Mouse (Mus musculus) lung, embryonic 15.5 days (tissue): Measurements from ENCODE around the gene Osbpl3. TPM values are rescaled to one million over a fixed set of nuclear protein-coding genes. Genes with fewer than 3 reads are reported as not detected.

Experiments
- ATAC-seq: fragments of 200-750 bp; cut with Nextera tagmentation; 2 replicates; pipeline ENCODE4 v1.8.0; 2017; ENCODE audit warnings: moderate number of reproducible peaks, borderline replicate concordance; ENCODE audit not compliant: low FRiP score, low TSS enrichment; ENCODE audit errors: extremely low read depth
- H3K27ac ChIP-seq: fragments of 300-500 bp; sonication (generic); 2 replicates; pipeline ENCODE4 v1.5.1; 2015; ENCODE audit warnings: moderate library complexity, mild to moderate bottlenecking, inconsistent platforms
- H3K27me3 ChIP-seq: fragments of 300-500 bp; sonication (generic); 2 replicates; pipeline ENCODE4 v1.6.1; 2015; ENCODE audit warnings: inconsistent platforms
- H3K36me3 ChIP-seq: fragments of 300-500 bp; sonication (generic); 2 replicates; pipeline ENCODE4 v1.6.1; 2015; ENCODE audit warnings: inconsistent platforms
- H3K4me1 ChIP-seq: fragments of 300-500 bp; sonication (generic); 2 replicates; pipeline ENCODE4 v1.6.1; 2015; ENCODE audit warnings: inconsistent platforms
- H3K4me2 ChIP-seq: fragments of 300-500 bp; sonication (generic); 2 replicates; pipeline ENCODE4 v1.6.1; 2015; ENCODE audit warnings: inconsistent platforms, mild to moderate bottlenecking, moderate library complexity
- H3K4me3 ChIP-seq: fragments of 300-500 bp; sonication (generic); 2 replicates; pipeline ENCODE4 v1.5.1; 2015; ENCODE audit warnings: mild to moderate bottlenecking, inconsistent platforms
- H3K9ac ChIP-seq: fragments of 300-500 bp; sonication (generic); 2 replicates; pipeline ENCODE4 v1.6.1; 2015; ENCODE audit warnings: inconsistent platforms
- H3K9me3 ChIP-seq: fragments of 300-500 bp; sonication (generic); 2 replicates; pipeline ENCODE4 v1.6.1; 2016; ENCODE audit warnings: inconsistent platforms
- WGBS: fragments of 180-500 bp; shearing (Covaris S2); methylation state at CpG from one replicate; pipeline ENCODE4 v1.1.7; 2015; 5-methylcytosine and 5-hydroxymethylcytosine counted together
- polyA plus RNA-seq: library from polyadenylated mRNA; unstranded; fragments of >200 nt; fragmentation: Nextera tagmentation; extraction: Ambion mirVana; gene quantifications from 2 replicates; pipeline ENCODE4 v1.2.1, GENCODE M21; 2015

Osbpl3 gene
- polyA plus RNA-seq, 1 experiment from 2014 or later = 5.0 TPM

- Histone ChIP-seq H3K9ac (no peak overlapping the region), H3K36me3 (no peaks in the 10 kb centered on the region), H3K4me3 (no peak overlapping the region), H3K4me1 (peaks cover 5% of the 10 kb centered on the region; the same call in 1 of the 2 replicates), H3K27me3 (no peaks in the 10 kb centered on the region), H3K4me2 (no peak overlapping the region), H3K27ac (no peak overlapping the region), H3K9me3 (no peaks in the 10 kb centered on the region)
- no peak for ATAC-seq
- WGBS = 77% methylated on average over 5 of the region's 5 CpGs
These were observed 115.6 kb downstream of the Osbpl3 start for GRCm38 (mm10) chr6:50340226-50340906.

GRCm38 (mm10) chr6:50337431-50337830 is 118.6 kb downstream of the Osbpl3 start:
- Histone ChIP-seq H3K9me3 (no peaks in the 10 kb centered on the region), H3K27me3 (no peaks in the 10 kb centered on the region), H3K4me3 (no peak overlapping the region), H3K9ac (no peak overlapping the region), H3K4me1 (peaks cover 5% of the 10 kb centered on the region; the same call in 1 of the 2 replicates), H3K4me2 (no peak overlapping the region), H3K36me3 (no peaks in the 10 kb centered on the region), H3K27ac (no peak overlapping the region)
- no peak for ATAC-seq
- 70% methylated on average over 6 of the region's 6 CpGs for WGBS

GRCm38 (mm10) chr6:50336376-50336775 is 119.6 kb downstream of the Osbpl3 start:
- Histone ChIP-seq H3K9ac (no peak overlapping the region), H3K27me3 (no peaks in the 10 kb centered on the region), H3K9me3 (no peaks in the 10 kb centered on the region), H3K27ac (no peak overlapping the region), H3K36me3 (no peaks in the 10 kb centered on the region), H3K4me3 (no peak overlapping the region), H3K4me1 (peaks cover 5% of the 10 kb centered on the region; the same call in 1 of the 2 replicates), H3K4me2 (no peak overlapping the region)
- WGBS = 90% methylated on average over 2 of the region's 2 CpGs
- ATAC-seq = no peak

- WGBS = 75% methylated on average over 15 of the region's 15 CpGs
- Histone ChIP-seq H3K9me3 (no peaks in the 10 kb centered on the region), H3K4me2 (no peak overlapping the region), H3K36me3 (no peaks in the 10 kb centered on the region), H3K27ac (no peak overlapping the region), H3K27me3 (no peaks in the 10 kb centered on the region), H3K9ac (no peak overlapping the region), H3K4me1 (peaks cover 5% of the 10 kb centered on the region; the same call in 1 of the 2 replicates), H3K4me3 (no peak overlapping the region)
- no peak for ATAC-seq
These were observed 120.9 kb downstream of the Osbpl3 start for GRCm38 (mm10) chr6:50334846-50335821.

GRCm38 (mm10) chr6:50333346-50333745 is 122.7 kb downstream of the Osbpl3 start:
- no peaks in the 10 kb centered on the region for H3K27me3 ChIP-seq
- H3K9me3 ChIP-seq = no peaks in the 10 kb centered on the region
- no peak overlapping the region for H3K4me3 ChIP-seq
- 62% methylated on average over 6 of the region's 6 CpGs for WGBS
- H3K9ac ChIP-seq = no peak overlapping the region
- H3K36me3 ChIP-seq = no peaks in the 10 kb centered on the region
- no peak overlapping the region for H3K27ac ChIP-seq
- H3K4me2 ChIP-seq = no peak overlapping the region
- H3K4me1 ChIP-seq = peaks cover 18% of the 10 kb centered on the region
- ATAC-seq = no peak

- Histone ChIP-seq H3K36me3 (no peaks in the 10 kb centered on the region), H3K4me1 (peaks cover 14% of the 10 kb centered on the region), H3K9me3 (no peaks in the 10 kb centered on the region), H3K4me2 (no peak overlapping the region), H3K9ac (no peak overlapping the region), H3K4me3 (no peak overlapping the region), H3K27ac (no peak overlapping the region), H3K27me3 (no peaks in the 10 kb centered on the region)
- WGBS = 90% methylated on average over 2 of the region's 2 CpGs
- ATAC-seq = no peak
These were observed 124.5 kb downstream of the Osbpl3 start for GRCm38 (mm10) chr6:50331477-50331876.

GRCm38 (mm10) chr6:50329380-50329779 is 126.6 kb downstream of the Osbpl3 start:
- H3K4me1 ChIP-seq = peaks cover 14% of the 10 kb centered on the region
- no peaks in the 10 kb centered on the region for H3K9me3 ChIP-seq
- peak overlapping the region; percentile 27; the same call in 1 of the 2 replicates for H3K27ac ChIP-seq
- H3K27me3 ChIP-seq = no peaks in the 10 kb centered on the region
- H3K36me3 ChIP-seq = no peaks in the 10 kb centered on the region
- H3K4me2 ChIP-seq = 0 out of 2 replicates have a peak overlapping the region, but pooled peaks have one; percentile 21
- ATAC-seq = no peak
- no peak overlapping the region for H3K4me3 ChIP-seq
- 48% methylated on average over 8 of the region's 8 CpGs for WGBS
- no peak overlapping the region for H3K9ac ChIP-seq

- H3K9ac ChIP-seq = no peak overlapping the region
- ATAC-seq = peak; percentile 72; the same call in 1 of the 2 replicates
- no peaks in the 10 kb centered on the region for H3K9me3 ChIP-seq
- peak overlapping the region; percentile 21; the same call in 1 of the 2 replicates for H3K4me2 ChIP-seq
- no peak overlapping the region for H3K4me3 ChIP-seq
- peak overlapping the region; percentile 27; the same call in 1 of the 2 replicates for H3K27ac ChIP-seq
- 19% methylated on average over 7 of the region's 7 CpGs for WGBS
- H3K36me3 ChIP-seq = no peaks in the 10 kb centered on the region
- H3K4me1 ChIP-seq = peaks cover 14% of the 10 kb centered on the region
- H3K27me3 ChIP-seq = no peaks in the 10 kb centered on the region
These were observed 127.1 kb downstream of the Osbpl3 start for GRCm38 (mm10) chr6:50328901-50329300.

GRCm38 (mm10) chr6:50326192-50326591 is 129.8 kb downstream of the Osbpl3 start:
- Histone ChIP-seq H3K4me2 (no peak overlapping the region), H3K36me3 (no peaks in the 10 kb centered on the region), H3K9ac (no peak overlapping the region), H3K4me3 (no peak overlapping the region), H3K9me3 (no peaks in the 10 kb centered on the region), H3K4me1 (peaks cover 18% of the 10 kb centered on the region), H3K27ac (no peak overlapping the region), H3K27me3 (no peaks in the 10 kb centered on the region)
- ATAC-seq = no peak
- WGBS = 81% methylated on average over 4 of the region's 4 CpGs

- Histone ChIP-seq H3K4me3 (no peak overlapping the region), H3K36me3 (no peaks in the 10 kb centered on the region), H3K4me1 (peaks cover 18% of the 10 kb centered on the region), H3K9ac (no peak overlapping the region), H3K4me2 (no peak overlapping the region), H3K27ac (no peak overlapping the region), H3K9me3 (no peaks in the 10 kb centered on the region), H3K27me3 (no peaks in the 10 kb centered on the region)
- no peak for ATAC-seq
- WGBS = 62% methylated on average over 9 of the region's 9 CpGs
These were observed 130.5 kb downstream of the Osbpl3 start for GRCm38 (mm10) chr6:50325485-50325884.

GRCm38 (mm10) chr6:50322631-50323030 is 133.4 kb downstream of the Osbpl3 start:
- H3K27ac ChIP-seq = no peak overlapping the region
- H3K4me2 ChIP-seq = no peak overlapping the region
- H3K4me3 ChIP-seq = no peak overlapping the region
- no peaks in the 10 kb centered on the region for H3K27me3 ChIP-seq
- 47% methylated on average over 9 of the region's 9 CpGs for WGBS
- H3K36me3 ChIP-seq = no peaks in the 10 kb centered on the region
- no peak overlapping the region for H3K9ac ChIP-seq
- 0 out of 2 replicates have a peak, but pooled peaks cover 4% of the 10 kb centered on the region for H3K4me1 ChIP-seq
- no peak for ATAC-seq
- H3K9me3 ChIP-seq = no peaks in the 10 kb centered on the region

GRCm38 (mm10) chr6:50321739-50322138 is 134.3 kb downstream of the Osbpl3 start:
- 59% methylated on average over 6 of the region's 6 CpGs for WGBS
- Histone ChIP-seq H3K4me2 (no peak overlapping the region), H3K4me3 (no peak overlapping the region), H3K9me3 (no peaks in the 10 kb centered on the region), H3K9ac (no peak overlapping the region), H3K27ac (no peak overlapping the region), H3K4me1 (0 out of 2 replicates have a peak, but pooled peaks cover 4% of the 10 kb centered on the region), H3K36me3 (no peaks in the 10 kb centered on the region), H3K27me3 (no peaks in the 10 kb centered on the region)
- ATAC-seq = no peak
